Mouse (Mus musculus) limb, embryonic 11.5 days (tissue): ENCODE data around the gene St14. TPM values are rescaled to one million over a fixed set of nuclear protein-coding genes. Genes with fewer than 3 reads are reported as not detected.
"Not testable (repeated sequence)": the region's sequence is repeated elsewhere in the genome, so short reads cannot be mapped to it uniquely, and the experiment has no call there.

Source experiments
- ATAC-seq: fragments of 200-750 bp; cut with Nextera tagmentation; 2 replicates; pipeline ENCODE4 v1.8.0; 2017; ENCODE audit warnings: low read depth; ENCODE audit not compliant: insufficient number of reproducible peaks, low FRiP score, low TSS enrichment
- DNase-seq: peaks from one replicate; pipeline ENCODE4 v3.0.0-alpha.2; 2015; ENCODE audit warnings: low spot score
- H3K27ac ChIP-seq: fragments of 300-500 bp; sonication (generic); replicated peaks from 2 replicates; pipeline ENCODE4 v1.5.1; 2014; ENCODE audit warnings: low read depth, mild to moderate bottlenecking, low read length
- H3K27me3 ChIP-seq: fragments of 300-500 bp; sonication (generic); 2 replicates; pipeline ENCODE4 v1.6.1; 2014; ENCODE audit warnings: mild to moderate bottlenecking, low read length, mixed read lengths; ENCODE audit not compliant: control insufficient read depth, insufficient read depth
- H3K36me3 ChIP-seq: fragments of 300-500 bp; sonication (generic); 2 replicates; pipeline ENCODE4 v1.6.1; 2014; ENCODE audit warnings: mild to moderate bottlenecking, low read length, moderate library complexity, mixed read lengths; ENCODE audit not compliant: control insufficient read depth, insufficient read depth
- H3K4me1 ChIP-seq: fragments of 300-500 bp; sonication (generic); 2 replicates; pipeline ENCODE4 v1.6.1; 2014; ENCODE audit warnings: low read length, mixed read lengths; ENCODE audit not compliant: control insufficient read depth, insufficient read depth
- H3K4me2 ChIP-seq: fragments of 300-500 bp; sonication (generic); 2 replicates; pipeline ENCODE4 v1.6.1; 2014; ENCODE audit warnings: low read depth, mild to moderate bottlenecking, moderate library complexity; ENCODE audit not compliant: severe bottlenecking
- H3K4me3 ChIP-seq: fragments of 300-500 bp; sonication (generic); 2 replicates; pipeline ENCODE4 v1.5.1; 2014; ENCODE audit warnings: low read depth, low read length
- H3K9ac ChIP-seq: fragments of 300-500 bp; sonication (generic); 2 replicates; pipeline ENCODE4 v1.6.1; 2014; ENCODE audit warnings: mild to moderate bottlenecking, low read length
- H3K9me3 ChIP-seq: fragments of 300-500 bp; sonication (generic); 2 replicates; pipeline ENCODE4 v1.6.1; 2016; ENCODE audit warnings: low read length; ENCODE audit not compliant: control insufficient read depth
- WGBS: fragments of 180-500 bp; shearing (Covaris S2); extraction: QIAGEN DNeasy Blood & Tissue Kit; methylation state at CpG from one replicate; pipeline ENCODE4 v1.1.7; 2014; 5-methylcytosine and 5-hydroxymethylcytosine counted together
- polyA plus RNA-seq: library from polyadenylated mRNA; unstranded; fragments of >200 nt; fragmentation: Nextera tagmentation; extraction: Ambion mirVana; gene quantifications from 2 replicates; pipeline ENCODE4 v1.2.1, GENCODE M21; 2014

The St14 gene
- polyA plus RNA-seq, 1 experiment from 2014 or later: 6.8 TPM

DNA sequence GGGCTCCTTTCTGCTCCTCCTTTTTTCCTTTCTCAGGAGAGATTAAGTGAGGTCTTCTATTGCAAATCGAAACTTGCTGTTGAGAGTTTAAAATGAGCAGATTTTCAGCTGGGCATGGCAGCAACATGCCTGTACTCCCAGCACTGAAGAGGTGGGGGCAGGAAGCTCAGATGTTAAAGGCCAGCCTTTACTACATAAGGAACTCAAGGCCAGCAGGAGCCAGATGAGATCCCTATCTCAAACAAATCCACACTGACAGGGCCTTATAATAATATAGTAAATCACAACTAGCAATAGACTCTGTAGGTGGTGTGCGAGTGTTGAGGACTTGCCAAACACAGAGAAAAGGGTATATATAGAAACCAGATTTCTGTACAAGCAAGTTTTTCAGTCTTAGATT, 72.9 kb downstream of the St14 start:
- H3K4me3 ChIP-seq: no peak overlapping the region
- H3K4me1 ChIP-seq: no peaks in the 10 kb centered on the region
- DNase-seq (no peak), ATAC-seq (no peak)
- no peak overlapping the region for H3K9ac ChIP-seq
- H3K27ac ChIP-seq: no peak overlapping the region
- H3K4me2 ChIP-seq: no peak overlapping the region
- 78% methylated on average over 2 of the region's 2 CpGs for WGBS
- no peaks in the 10 kb centered on the region for H3K9me3 ChIP-seq
- no peaks in the 10 kb centered on the region for H3K27me3 ChIP-seq
- H3K36me3 ChIP-seq: peaks cover 2% of the 10 kb centered on the region

DNA sequence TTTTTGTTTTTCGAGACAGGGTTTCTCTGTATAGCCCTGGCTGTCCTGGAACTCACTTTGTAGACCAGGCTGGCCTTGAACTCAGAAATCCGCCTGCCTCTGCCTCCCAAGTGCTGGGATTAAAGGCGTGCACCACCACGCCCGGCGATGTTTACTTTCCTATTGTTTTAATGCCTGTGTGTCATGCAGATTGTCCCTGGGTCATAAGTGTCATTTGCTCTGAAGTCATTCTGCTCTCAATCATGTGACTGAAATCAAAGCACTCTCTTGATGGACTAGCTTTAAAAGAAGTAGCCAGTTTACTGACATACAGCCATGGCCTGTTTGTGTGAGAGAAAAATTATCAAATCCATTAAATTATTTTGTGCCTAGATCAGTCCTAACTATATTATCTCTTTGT, 80.1 kb downstream of the St14 start:
- ATAC-seq, H3K4me1 ChIP-seq, H3K9me3 ChIP-seq, H3K9ac ChIP-seq, H3K36me3 ChIP-seq, H3K4me2 ChIP-seq, DNase-seq, H3K4me3 ChIP-seq, H3K27ac ChIP-seq, H3K27me3 ChIP-seq: not testable (repeated sequence)
- 96% methylated on average over 6 of the region's 6 CpGs for WGBS

DNA sequence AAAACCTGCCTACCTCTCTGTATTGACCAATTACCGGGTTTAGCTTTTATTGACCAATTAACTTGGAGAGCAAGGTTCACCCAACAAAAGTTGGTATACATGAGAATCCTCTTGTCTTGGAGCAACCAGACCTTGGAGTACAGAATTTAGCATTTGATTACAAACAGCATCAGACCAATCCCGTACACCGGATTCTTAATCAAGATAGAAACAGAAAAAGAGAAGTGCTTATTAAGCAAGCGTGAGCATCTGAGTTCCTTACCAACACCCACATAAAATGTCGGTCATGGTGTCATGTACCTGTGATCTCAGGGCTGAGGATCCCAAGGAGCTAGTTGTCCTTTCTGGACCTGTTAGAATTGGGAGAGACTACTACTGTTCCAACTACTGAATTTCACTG, 81.4 kb downstream of the St14 start:
- Histone ChIP-seq H3K9ac (no peak overlapping the region), H3K27ac (no peak overlapping the region)
- 96% methylated on average over 5 of the region's 5 CpGs for WGBS

More for the DNA sequence above, 81.4 kb downstream of the St14 start:
- no peaks in the 10 kb centered on the region for H3K36me3 ChIP-seq
- no peak overlapping the region for H3K4me3 ChIP-seq
- H3K27me3 ChIP-seq: no peaks in the 10 kb centered on the region
- DNase-seq: no peak
- H3K4me1 ChIP-seq: no peaks in the 10 kb centered on the region
- ATAC-seq: no peak
- no peak overlapping the region for H3K4me2 ChIP-seq
- no peaks in the 10 kb centered on the region for H3K9me3 ChIP-seq

Other genes with a start within 250 kb of the St14 start
- gene Adamts15, start 209.4 kb downstream of the St14 start, polyA plus RNA-seq: 6.7 and 8.7 TPM in 2 replicates
- 0.43 and 0.52 TPM in 2 replicates for gene Adamts8, start 189.3 kb downstream of the St14 start, polyA plus RNA-seq
- gene Zbtb44, start 101.2 kb downstream of the St14 start, polyA plus RNA-seq: 5.9 and 6.6 TPM in 2 replicates
- gene Aplp2, start 80.0 kb upstream of the St14 start, polyA plus RNA-seq: 167 and 182 TPM in 2 replicates
- 6.2 and 7.7 TPM in 2 replicates for gene Prdm10, start 148.7 kb upstream of the St14 start, polyA plus RNA-seq